Mouse (Mus musculus): ENCODE data around the gene Celsr1. TPM values are rescaled to one million over a fixed set of nuclear protein-coding genes. Genes with fewer than 3 reads are reported as not detected.
A peak's percentile ranks its signal among the peaks of the same experiment; 100 is the strongest.
"Not testable (repeated sequence)": the region's sequence is repeated elsewhere in the genome, so short reads cannot be mapped to it uniquely, and the experiment has no call there.

Celsr1 gene
- polyA plus RNA-seq, 1 experiment from 2014 or later, result 1.9 TPM

DNA sequence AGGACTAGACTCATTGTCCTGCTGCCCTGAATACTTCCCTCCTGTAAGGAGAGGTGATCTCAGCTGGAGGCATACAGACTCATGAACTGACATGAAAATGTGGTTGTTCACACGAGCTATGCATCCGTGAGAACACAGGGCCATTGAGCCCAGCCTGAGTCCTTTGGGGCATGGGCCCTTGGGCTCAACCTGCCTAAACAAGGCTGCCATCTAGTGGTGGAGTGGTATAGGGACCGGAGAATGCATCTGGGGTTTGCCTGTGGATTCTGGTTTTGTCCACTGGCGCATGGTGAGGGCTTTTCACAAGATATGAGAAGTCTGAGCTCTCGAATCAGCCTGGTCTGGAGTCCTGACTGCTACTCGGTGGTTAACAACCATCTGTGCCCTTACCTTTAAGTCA lies 165.9 kb downstream of the Celsr1 start:
- DNase-seq (ENCODE audit: low spot score) (peak; percentile 73), ATAC-seq (ENCODE audit: insufficient number of reproducible peaks, low FRiP score, low TSS enrichment, low read depth) (no peak)
- Histone ChIP-seq H3K4me1 (ENCODE audit: control insufficient read depth, insufficient read depth, low read length) (no peaks in the 10 kb centered on the region), H3K27me3 (ENCODE audit: control insufficient read depth, insufficient read depth, low read length) (no peaks in the 10 kb centered on the region), H3K9me3 (ENCODE audit: control insufficient read depth, low read length) (no peaks in the 10 kb centered on the region), H3K36me3 (ENCODE audit: control insufficient read depth, insufficient read depth, low read length) (peaks cover 35% of the 10 kb centered on the region), H3K9ac (ENCODE audit: low read length) (no peak overlapping the region), H3K4me2 (ENCODE audit: low read depth, severe bottlenecking) (no peak overlapping the region), H3K27ac (replicated peaks; ENCODE audit: low read depth, low read length) (no peak overlapping the region), H3K4me3 (ENCODE audit: low read depth, low read length) (no peak overlapping the region)
- 57% methylated on average over 6 of the region's 6 CpGs for WGBS

DNA sequence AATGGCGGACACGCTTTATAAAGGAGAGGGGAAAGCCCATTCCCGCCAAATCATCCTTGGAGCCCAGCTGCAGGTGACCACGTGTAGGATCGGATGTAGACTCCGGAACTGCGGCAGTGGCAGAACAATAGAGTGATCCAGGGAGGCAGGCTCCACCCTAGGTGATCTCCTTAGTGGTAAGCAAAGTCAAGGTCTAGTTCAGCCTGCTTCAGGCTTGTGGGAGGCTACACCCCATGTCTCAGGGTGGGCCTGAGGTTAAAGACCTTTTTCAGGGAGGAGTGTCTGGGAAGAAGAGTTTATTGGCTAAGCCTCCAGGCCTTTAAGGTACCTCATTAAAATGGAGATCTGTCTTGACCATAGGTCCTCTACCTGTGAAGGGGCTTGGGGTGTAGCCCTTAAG lies 167.7 kb downstream of the Celsr1 start:
- not testable (repeated sequence) for H3K4me2 ChIP-seq (ENCODE audit: low read depth, severe bottlenecking); H3K4me1 ChIP-seq (ENCODE audit: control insufficient read depth, insufficient read depth, low read length); ATAC-seq (ENCODE audit: insufficient number of reproducible peaks, low FRiP score, low TSS enrichment, low read depth)

DNA sequence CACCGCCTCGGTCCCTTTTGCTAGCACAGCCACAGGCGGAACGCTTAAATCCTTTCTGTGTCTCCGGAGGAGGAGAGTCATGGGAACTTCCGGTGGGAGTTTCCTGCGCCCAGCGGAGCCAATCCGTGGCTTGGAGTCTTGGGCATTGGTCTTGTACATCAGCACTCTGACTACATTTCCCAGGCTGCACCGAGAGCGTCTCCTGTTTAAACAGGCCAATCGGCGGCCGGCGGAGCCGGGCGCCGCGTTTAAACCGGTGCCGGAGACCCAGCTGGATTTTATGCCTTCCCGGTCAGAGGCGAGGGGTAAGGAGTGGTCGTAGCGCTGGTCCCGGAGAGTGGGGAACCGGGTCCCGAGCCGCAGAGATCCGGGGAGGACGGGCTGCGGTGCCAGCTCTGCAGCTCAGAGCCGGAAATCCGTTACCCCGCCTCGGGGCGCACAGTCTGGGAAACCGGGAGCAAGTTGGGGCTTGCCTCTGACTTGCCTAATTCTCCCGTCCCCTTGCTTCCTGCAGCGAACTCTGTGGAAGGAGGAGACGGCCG lies 174.0 kb downstream of the Celsr1 start, which contains the start of gene Gtse1:
Gene Gtse1 (plus strand): TSS at position 256 of the 542 bp plus-strand sequence.
- ATAC-seq (ENCODE audit: insufficient number of reproducible peaks, low FRiP score, low TSS enrichment, low read depth), result peak; percentile 97
- WGBS, result under 1% methylated on average over 42 of the region's 42 CpGs
- Histone ChIP-seq H3K9ac (ENCODE audit: low read length) (peak within 1 kb of the TSS; percentile 77), H3K36me3 (ENCODE audit: control insufficient read depth, insufficient read depth, low read length) (peaks cover 16% of the 10 kb centered on the region), H3K4me2 (ENCODE audit: low read depth, severe bottlenecking) (peak within 1 kb of the TSS; percentile 87), H3K9me3 (ENCODE audit: control insufficient read depth, low read length) (no peaks in the 10 kb centered on the region), H3K27ac (replicated peaks; ENCODE audit: low read depth, low read length) (peak within 1 kb of the TSS; percentile 43; the same call in 1 of the 2 replicates), H3K4me1 (ENCODE audit: control insufficient read depth, insufficient read depth, low read length) (peaks cover 6% of the 10 kb centered on the region), H3K27me3 (ENCODE audit: control insufficient read depth, insufficient read depth, low read length) (no peaks in the 10 kb centered on the region), H3K4me3 (ENCODE audit: low read depth, low read length) (peak within 1 kb of the TSS; percentile 74)
- DNase-seq (ENCODE audit: low spot score), result peak; percentile 95

More for the DNA sequence above, 167.7 kb downstream of the Celsr1 start:
- H3K9ac ChIP-seq (ENCODE audit: low read length); H3K9me3 ChIP-seq (ENCODE audit: control insufficient read depth, low read length); H3K27ac ChIP-seq (replicated peaks; ENCODE audit: low read depth, low read length); H3K4me3 ChIP-seq (ENCODE audit: low read depth, low read length); H3K27me3 ChIP-seq (ENCODE audit: control insufficient read depth, insufficient read depth, low read length); DNase-seq (ENCODE audit: low spot score): not testable (repeated sequence)
- whole genome bisulfite sequencing, result 93% methylated on average over 7 of the region's 7 CpGs
- H3K36me3 ChIP-seq (ENCODE audit: control insufficient read depth, insufficient read depth, low read length), result peaks cover 27% of the 10 kb centered on the region

DNA sequence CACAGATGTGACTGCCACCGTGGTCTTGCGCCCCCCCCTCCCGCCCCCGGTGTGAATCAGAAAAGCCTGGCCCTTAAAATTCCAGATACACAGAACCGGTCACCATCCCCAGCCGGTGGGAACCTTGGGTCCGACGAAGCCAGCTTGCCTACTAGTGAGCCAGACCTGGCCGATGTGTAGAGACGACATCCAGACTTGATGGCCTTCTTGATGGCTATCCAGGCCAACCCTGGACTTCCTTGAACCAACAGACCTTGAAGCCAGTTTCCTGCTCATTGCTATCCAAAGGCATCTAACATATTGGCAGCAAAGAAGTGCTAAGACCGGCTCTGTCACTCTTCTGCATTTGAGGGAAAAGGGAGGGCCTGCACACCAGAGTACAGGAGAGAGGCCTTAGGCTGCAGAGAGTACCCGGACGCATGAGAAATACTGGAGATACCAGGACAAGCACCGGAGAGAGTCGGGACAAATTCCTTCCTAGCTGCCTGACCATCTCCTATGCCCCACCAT lies 174.5 kb downstream of the Celsr1 start:
- DNase-seq (ENCODE audit: low spot score), result no peak
- H3K27ac ChIP-seq (replicated peaks; ENCODE audit: low read depth, low read length), result no peak overlapping the region; the same call in 1 of the 2 replicates

DNA sequence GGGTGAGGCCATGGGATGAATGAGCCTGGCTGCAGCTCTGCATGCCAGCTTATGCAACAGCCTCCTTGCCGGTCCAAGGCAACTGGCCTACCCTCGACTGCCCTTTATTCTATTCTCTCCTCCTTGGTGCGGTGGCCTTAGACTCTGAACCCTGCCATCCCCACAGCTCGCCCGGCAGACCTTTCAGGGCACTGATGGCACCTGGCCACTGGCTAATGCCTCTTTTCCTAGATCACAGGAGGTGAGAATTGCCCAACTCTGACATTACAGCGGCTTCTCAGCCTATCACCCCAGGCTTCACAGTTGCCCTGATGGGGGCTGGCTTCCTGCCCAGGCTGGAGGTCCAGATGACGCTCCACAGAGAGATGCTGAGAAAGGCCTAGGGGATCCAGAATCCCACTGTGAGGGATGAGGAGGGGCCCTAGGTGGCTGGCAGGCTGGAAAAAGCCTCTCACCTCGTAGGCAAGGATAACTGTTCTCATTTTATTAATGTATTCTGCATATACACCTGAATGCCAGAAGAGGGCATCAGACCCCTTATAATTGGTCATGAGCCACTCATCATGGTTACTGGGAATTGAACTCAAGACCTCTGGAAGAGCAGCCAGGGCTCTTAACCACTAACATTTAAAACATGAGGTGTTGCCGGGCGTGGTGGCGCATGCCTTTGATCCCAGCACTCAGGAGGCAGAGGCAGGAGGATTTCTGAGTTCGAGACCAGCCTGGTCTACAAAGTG lies 181.8 kb downstream of the Celsr1 start:
- H3K36me3 ChIP-seq (ENCODE audit: control insufficient read depth, insufficient read depth, low read length), result no peaks in the 10 kb centered on the region; the same call in 1 of the 2 replicates
- H3K9me3 ChIP-seq (ENCODE audit: control insufficient read depth, low read length), result no peaks in the 10 kb centered on the region
- H3K4me2 ChIP-seq (ENCODE audit: low read depth, severe bottlenecking), result no peak overlapping the region
- no peak overlapping the region for H3K9ac ChIP-seq (ENCODE audit: low read length)
- H3K4me3 ChIP-seq (ENCODE audit: low read depth, low read length), result no peak overlapping the region
- H3K27ac ChIP-seq (replicated peaks; ENCODE audit: low read depth, low read length), result no peak overlapping the region
- no peaks in the 10 kb centered on the region for H3K27me3 ChIP-seq (ENCODE audit: control insufficient read depth, insufficient read depth, low read length)
- ATAC-seq (ENCODE audit: insufficient number of reproducible peaks, low FRiP score, low TSS enrichment, low read depth) (no peak), DNase-seq (ENCODE audit: low spot score) (no peak)
- WGBS, result 79% methylated on average over 12 of the region's 12 CpGs
- no peaks in the 10 kb centered on the region for H3K4me1 ChIP-seq (ENCODE audit: control insufficient read depth, insufficient read depth, low read length)

More for the DNA sequence above, 174.5 kb downstream of the Celsr1 start:
- no peak; the same call in 1 of the 2 replicates for ATAC-seq (ENCODE audit: insufficient number of reproducible peaks, low FRiP score, low TSS enrichment, low read depth)
- H3K27me3 ChIP-seq (ENCODE audit: control insufficient read depth, insufficient read depth, low read length), result no peaks in the 10 kb centered on the region
- peak overlapping the region; percentile 74 for H3K4me3 ChIP-seq (ENCODE audit: low read depth, low read length)
- peaks cover 6% of the 10 kb centered on the region for H3K4me1 ChIP-seq (ENCODE audit: control insufficient read depth, insufficient read depth, low read length)
- H3K36me3 ChIP-seq (ENCODE audit: control insufficient read depth, insufficient read depth, low read length), result peaks cover 14% of the 10 kb centered on the region
- H3K9me3 ChIP-seq (ENCODE audit: control insufficient read depth, low read length), result no peaks in the 10 kb centered on the region
- H3K4me2 ChIP-seq (ENCODE audit: low read depth, severe bottlenecking), result peak overlapping the region; percentile 87
- H3K9ac ChIP-seq (ENCODE audit: low read length), result peak overlapping the region; percentile 75
- WGBS, result 11% methylated on average over 15 of the region's 15 CpGs

Other genes with a start within 250 kb of the Celsr1 start
- gene Cdpf1, start 222.1 kb downstream of the Celsr1 start, polyA plus RNA-seq (2014; fragmentation: Nextera tagmentation; extraction: Ambion mirVana), result 26.3 and 28.7 TPM in 2 replicates
- gene Pkdrej, start 212.0 kb downstream of the Celsr1 start, polyA plus RNA-seq (2014; fragmentation: Nextera tagmentation; extraction: Ambion mirVana), result 0.14 and 0.21 TPM in 2 replicates
- gene Ttc38, start 201.5 kb downstream of the Celsr1 start, polyA plus RNA-seq (2014; fragmentation: Nextera tagmentation; extraction: Ambion mirVana), result 3.7 and 4.1 TPM in 2 replicates
- 42.7 and 45.7 TPM in 2 replicates for gene Gtse1, start 174.0 kb downstream of the Celsr1 start, polyA plus RNA-seq (2014; fragmentation: Nextera tagmentation; extraction: Ambion mirVana)
- gene Trmu, start 154.5 kb downstream of the Celsr1 start, polyA plus RNA-seq (2014; fragmentation: Nextera tagmentation; extraction: Ambion mirVana), result 36.8 and 38.5 TPM in 2 replicates
- 8.4 and 9.0 TPM in 2 replicates for gene Gramd4, start 23.9 kb upstream of the Celsr1 start, polyA plus RNA-seq (2014; fragmentation: Nextera tagmentation; extraction: Ambion mirVana)
- gene Cerk, start 152.4 kb upstream of the Celsr1 start, polyA plus RNA-seq (2014; fragmentation: Nextera tagmentation; extraction: Ambion mirVana), result 15.6 and 17.3 TPM in 2 replicates
- gene Tbc1d22a, start 180.7 kb upstream of the Celsr1 start, polyA plus RNA-seq (2014; fragmentation: Nextera tagmentation; extraction: Ambion mirVana), result 7.7 and 9.3 TPM in 2 replicates